Mouse (Mus musculus) hematopoietic multipotent progenitor cell, adult 10-12 weeks (in vitro differentiated cells): ENCODE data around the gene Myadml2. TPM values are rescaled to one million over a fixed set of nuclear protein-coding genes. Genes with fewer than 3 reads are reported as not detected.

ENCODE experiments used
- polyA plus RNA-seq: library from polyadenylated mRNA; stranded (reverse); fragments of >175 nt; gene quantifications from 2 replicates; pipeline ENCODE4 v1.2.3, GENCODE M21; 2012; ENCODE audit warnings: low replicate concordance

Gene Myadml2
- 0.42 and 1.4 TPM in 2 replicates for polyA plus RNA-seq

GRCm38 (mm10) chr11:120648001-120648476 lies at the start of gene Myadml2:
Myadml2 (minus strand) TSS chr11:120648158.

GRCm38 (mm10) chr11:120672687-120673593 lies 25.0 kb upstream of the Myadml2 start, which contains the start of gene Aspscr1:
Aspscr1 (plus strand) TSS chr11:120672973.

GRCm38 (mm10) chr11:120661076-120661460 lies 13.1 kb upstream of the Myadml2 start, which contains the start of gene Notum:
Notum (minus strand) TSS chr11:120661175.

GRCm38 (mm10) chr11:120643601-120643987 lies 4.4 kb downstream of the Myadml2 start, which contains the start of gene Pycr1:
Pycr1 (minus strand) TSS chr11:120643769.

GRCm38 (mm10) chr11:120633520-120634343 lies 14.2 kb downstream of the Myadml2 start, which contains the start of gene Mafg:
Mafg (minus strand) TSS chr11:120633600.

GRCm38 (mm10) chr11:120625152-120625775 lies 22.7 kb downstream of the Myadml2 start, which contains the start of gene Sirt7:
Sirt7 (minus strand) TSS chr11:120625240.

GRCm38 (mm10) chr11:120617519-120618112 lies 30.3 kb downstream of the Myadml2 start, which contains the start of gene Pcyt2:
Pcyt2 (minus strand) TSS chr11:120617936.

GRCm38 (mm10) chr11:120608241-120609034 lies 39.5 kb downstream of the Myadml2 start, which contains the start of gene Npb:
Npb (plus strand) TSS chr11:120608477.

GRCm38 (mm10) chr11:120598283-120598989 lies 49.5 kb downstream of the Myadml2 start, which contains the start of the genes Alyref and Anapc11:
Alyref (minus strand) TSS chr11:120598365.
Anapc11 (plus strand) TSS chr11:120598421.

Other genes with a start within 250 kb of the Myadml2 start
- gene Nploc4, start 210.4 kb downstream of the Myadml2 start, polyA plus RNA-seq, result 61.4 and 65.9 TPM in 2 replicates
- gene Tspan10, start 205.5 kb downstream of the Myadml2 start, polyA plus RNA-seq, result 0.07 TPM in 1 of 2 replicates, not detected in the other
- 0.13 and 0.58 TPM in 2 replicates for gene Pde6g, start 194.7 kb downstream of the Myadml2 start, polyA plus RNA-seq
- gene Oxld1, start 190.1 kb downstream of the Myadml2 start, polyA plus RNA-seq, result 10.5 and 12.8 TPM in 2 replicates
- 20.5 and 30.8 TPM in 2 replicates for gene Ccdc137, start 190.0 kb downstream of the Myadml2 start, polyA plus RNA-seq
- gene Arl16, start 180.6 kb downstream of the Myadml2 start, polyA plus RNA-seq, result 27.3 and 31.8 TPM in 2 replicates
- gene Mrpl12, start 163.5 kb downstream of the Myadml2 start, polyA plus RNA-seq, result 130 and 185 TPM in 2 replicates
- 27.5 and 43.7 TPM in 2 replicates for gene Slc25a10, start 156.3 kb downstream of the Myadml2 start, polyA plus RNA-seq
- not detected in 2 replicates for gene Gcgr, start 117.5 kb downstream of the Myadml2 start, polyA plus RNA-seq
- 130 and 145 TPM in 2 replicates for gene Mcrip1, start 98.4 kb downstream of the Myadml2 start, polyA plus RNA-seq
- gene Ppp1r27, start 97.0 kb downstream of the Myadml2 start, polyA plus RNA-seq, result not detected in 2 replicates
- gene P4hb, start 74.9 kb downstream of the Myadml2 start, polyA plus RNA-seq, result 322 and 696 TPM in 2 replicates
- gene Arhgdia, start 66.5 kb downstream of the Myadml2 start, polyA plus RNA-seq, result 989 and 1,139 TPM in 2 replicates
- gene Alyref, start 49.8 kb downstream of the Myadml2 start, polyA plus RNA-seq, result 123 and 133 TPM in 2 replicates
- 30.2 and 93.3 TPM in 2 replicates for gene Anapc11, start 49.7 kb downstream of the Myadml2 start, polyA plus RNA-seq
- 3.7 and 6.2 TPM in 2 replicates for gene Npb, start 39.7 kb downstream of the Myadml2 start, polyA plus RNA-seq
- gene Pcyt2, start 30.2 kb downstream of the Myadml2 start, polyA plus RNA-seq, result 62.9 and 99.6 TPM in 2 replicates
- 225 and 508 TPM in 2 replicates for gene Sirt7, start 22.9 kb downstream of the Myadml2 start, polyA plus RNA-seq
- gene Mafg, start 14.6 kb downstream of the Myadml2 start, polyA plus RNA-seq, result 42.4 and 46.3 TPM in 2 replicates
- 1.2 and 1.3 TPM in 2 replicates for gene Pycr1, start 4.4 kb downstream of the Myadml2 start, polyA plus RNA-seq
- not detected in 2 replicates for gene Notum, start 13.0 kb upstream of the Myadml2 start, polyA plus RNA-seq
- gene Aspscr1, start 24.8 kb upstream of the Myadml2 start, polyA plus RNA-seq, result 214 and 360 TPM in 2 replicates
- gene Cenpx, start 65.6 kb upstream of the Myadml2 start, polyA plus RNA-seq, result 30.9 and 103 TPM in 2 replicates
- 32.9 and 53.7 TPM in 2 replicates for gene Lrrc45, start 65.8 kb upstream of the Myadml2 start, polyA plus RNA-seq
- gene Rac3, start 73.3 kb upstream of the Myadml2 start, polyA plus RNA-seq, result 5.3 and 8.2 TPM in 2 replicates
- gene Dcxr, start 79.1 kb upstream of the Myadml2 start, polyA plus RNA-seq, result 20.4 and 47.0 TPM in 2 replicates
- 7.5 and 8.2 TPM in 2 replicates for gene Cbr2, start 84.0 kb upstream of the Myadml2 start, polyA plus RNA-seq
- 196 and 300 TPM in 2 replicates for gene Hmga1b, start 114.6 kb upstream of the Myadml2 start, polyA plus RNA-seq
- 32.8 and 46.1 TPM in 2 replicates for gene Rfng, start 136.0 kb upstream of the Myadml2 start, polyA plus RNA-seq
- gene Gps1, start 136.1 kb upstream of the Myadml2 start, polyA plus RNA-seq, result 27.5 and 29.8 TPM in 2 replicates
- 78.0 and 102 TPM in 2 replicates for gene Dus1l, start 148.2 kb upstream of the Myadml2 start, polyA plus RNA-seq
- 64.1 and 156 TPM in 2 replicates for gene Fasn, start 176.4 kb upstream of the Myadml2 start, polyA plus RNA-seq